Mouse (Mus musculus): ENCODE results near the gene Ndufs7.
"Not testable (repeated sequence)": the region's sequence is repeated elsewhere in the genome, so short reads cannot be mapped to it uniquely, and the experiment has no call there.

Ndufs7 gene

DNA sequence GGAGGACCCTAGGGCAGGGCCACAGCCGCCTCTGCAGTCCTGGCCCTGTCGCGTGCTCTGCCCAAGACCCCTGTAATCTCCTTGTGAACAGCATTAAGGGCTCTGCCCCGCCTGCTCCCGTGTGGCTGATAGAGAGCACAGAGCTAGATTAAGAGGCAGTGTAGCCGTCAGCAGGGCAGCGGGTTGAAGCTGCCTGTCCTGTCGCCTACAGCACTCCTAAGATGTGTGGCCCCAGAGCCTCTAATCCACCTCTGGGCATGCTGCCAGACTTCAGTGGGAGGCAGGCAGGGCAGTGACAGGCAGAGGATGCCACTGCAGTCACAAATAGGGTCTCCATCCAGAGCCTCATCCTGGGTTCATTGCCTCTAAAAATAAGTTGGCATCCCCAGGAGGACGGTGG lies 6.8 kb upstream of the Ndufs7 start:
- DNase-seq (ENCODE audit: extremely low spot score, low read depth, low spot score), result no peak

DNA sequence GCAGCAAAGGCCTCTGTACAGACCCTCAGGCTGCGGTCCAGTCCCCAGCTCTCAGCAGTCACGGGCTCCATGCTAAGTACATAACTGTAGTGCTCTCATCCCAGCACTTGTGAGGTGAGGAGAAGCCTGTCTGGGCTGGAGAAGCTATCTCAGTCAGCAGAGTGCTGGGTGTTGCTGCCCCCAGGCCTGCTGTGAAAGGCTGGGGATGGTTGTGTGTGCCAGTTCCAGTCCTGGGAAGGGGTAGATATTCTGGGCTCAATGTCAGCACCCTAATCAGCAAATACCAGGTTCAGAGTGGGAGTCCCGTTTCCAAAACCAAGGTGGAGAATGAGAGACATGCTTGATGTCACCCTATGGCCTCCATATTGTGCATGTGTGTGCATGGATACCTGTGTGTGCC lies 6.3 kb upstream of the Ndufs7 start:
- DNase-seq (ENCODE audit: extremely low spot score, low read depth, low spot score), result no peak

DNA sequence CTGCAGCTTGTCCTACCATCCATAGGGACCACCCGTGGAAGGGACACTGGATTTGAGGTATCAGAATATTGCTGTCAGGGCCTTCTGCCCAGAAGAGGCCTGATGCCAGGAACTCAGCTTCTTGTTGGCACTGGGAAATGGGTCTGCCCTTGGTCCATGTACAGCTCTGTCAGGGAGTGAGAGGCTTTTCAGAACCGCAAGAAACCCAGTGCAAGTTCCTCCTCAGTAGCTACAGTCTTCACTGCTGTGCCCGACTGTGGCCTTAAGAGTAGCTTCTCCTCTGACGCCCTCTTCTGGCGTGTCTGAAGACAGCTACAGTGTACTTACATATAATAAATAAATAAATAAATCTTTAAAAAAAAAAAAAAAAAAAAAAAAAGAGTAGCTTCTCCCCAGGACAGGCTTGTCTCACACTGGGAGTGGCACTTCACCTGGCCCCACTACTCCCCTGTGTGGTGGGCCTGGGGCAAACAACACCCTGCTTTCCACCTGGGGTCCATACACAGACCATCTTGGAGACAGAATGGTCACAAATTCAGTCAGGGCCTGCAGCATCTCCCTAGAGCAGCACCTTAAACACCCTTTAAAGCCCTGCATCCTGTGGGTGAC lies 4.0 kb upstream of the Ndufs7 start:
- DNase-seq (ENCODE audit: extremely low spot score, low read depth, low spot score), result no peak

DNA sequence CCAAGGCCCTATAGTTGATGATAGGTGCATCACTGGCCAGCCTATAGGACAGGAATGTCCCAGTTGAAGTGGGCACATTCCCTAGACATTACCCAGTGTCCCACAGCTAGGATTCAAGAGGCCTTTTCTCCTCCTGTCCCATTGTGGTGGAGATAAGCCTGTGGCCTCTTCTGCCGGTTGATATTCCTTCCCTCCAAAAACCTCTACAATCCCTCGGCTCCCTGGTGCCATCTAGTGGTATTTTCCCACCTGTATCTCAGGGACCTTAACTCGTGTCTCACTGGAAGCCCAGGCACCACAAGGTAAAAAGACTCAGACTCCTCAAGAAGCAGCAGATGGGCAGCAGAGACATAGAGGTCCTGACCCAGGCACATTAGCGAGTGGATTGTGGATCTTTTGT lies 3.3 kb upstream of the Ndufs7 start:
- DNase-seq (ENCODE audit: extremely low spot score, low read depth, low spot score), result peak; percentile 74

DNA sequence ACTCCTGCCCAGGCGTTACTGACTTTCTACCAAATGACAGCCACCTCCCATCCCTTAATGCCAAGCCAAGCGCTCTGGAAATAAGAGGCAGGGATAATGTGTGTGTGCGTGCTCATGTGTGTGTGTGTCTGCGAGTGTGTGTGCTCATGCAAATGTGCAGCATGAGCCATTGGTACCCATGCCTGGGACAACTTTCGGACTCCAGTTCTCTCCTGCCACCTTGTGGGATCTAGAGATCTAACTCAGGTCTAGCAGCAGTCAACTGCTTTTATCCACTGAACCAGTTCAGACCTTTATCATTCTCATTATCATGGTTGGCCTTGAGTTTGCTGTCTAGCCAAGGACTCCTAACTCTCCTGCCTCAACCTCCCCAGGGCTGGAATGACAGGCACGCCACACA lies 1.1 kb upstream of the Ndufs7 start:
- no peak for DNase-seq (ENCODE audit: extremely low spot score, low read depth, low spot score)

DNA sequence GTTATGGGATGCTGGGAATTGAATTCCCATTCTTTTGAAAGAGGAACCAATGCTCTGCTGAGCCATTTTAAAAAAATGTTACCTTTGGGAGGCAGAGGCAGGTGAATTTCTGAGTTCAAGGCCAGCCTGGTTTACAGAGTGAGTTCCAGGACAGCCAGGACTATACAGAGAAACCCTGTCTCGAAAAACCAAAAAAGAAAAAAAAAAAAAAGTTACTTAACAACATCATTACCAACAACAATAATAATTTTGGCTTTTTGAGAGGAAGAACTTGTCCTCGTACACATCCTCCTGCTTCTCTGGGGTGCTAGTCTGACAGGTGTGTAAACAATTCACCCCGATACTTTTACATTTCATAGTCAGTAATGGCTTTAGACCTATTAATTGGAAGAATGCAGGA lies 484 bp upstream of the Ndufs7 start:
- not testable (repeated sequence) for DNase-seq (ENCODE audit: extremely low spot score, low read depth, low spot score)

GRCm38 (mm10) chr10:80250059-80250458 lies 1.1 kb downstream of the Ndufs7 start:
- DNase-seq (ENCODE audit: extremely low spot score, low read depth, low spot score), result no peak

- DNase-seq (ENCODE audit: extremely low spot score, low read depth, low spot score), result no peak
Measured at GRCm38 (mm10) chr10:80250573-80250972, 1.7 kb downstream of the Ndufs7 start.

GRCm38 (mm10) chr10:80252011-80252410 lies 3.1 kb downstream of the Ndufs7 start:
- no peak for DNase-seq (ENCODE audit: extremely low spot score, low read depth, low spot score)

DNA sequence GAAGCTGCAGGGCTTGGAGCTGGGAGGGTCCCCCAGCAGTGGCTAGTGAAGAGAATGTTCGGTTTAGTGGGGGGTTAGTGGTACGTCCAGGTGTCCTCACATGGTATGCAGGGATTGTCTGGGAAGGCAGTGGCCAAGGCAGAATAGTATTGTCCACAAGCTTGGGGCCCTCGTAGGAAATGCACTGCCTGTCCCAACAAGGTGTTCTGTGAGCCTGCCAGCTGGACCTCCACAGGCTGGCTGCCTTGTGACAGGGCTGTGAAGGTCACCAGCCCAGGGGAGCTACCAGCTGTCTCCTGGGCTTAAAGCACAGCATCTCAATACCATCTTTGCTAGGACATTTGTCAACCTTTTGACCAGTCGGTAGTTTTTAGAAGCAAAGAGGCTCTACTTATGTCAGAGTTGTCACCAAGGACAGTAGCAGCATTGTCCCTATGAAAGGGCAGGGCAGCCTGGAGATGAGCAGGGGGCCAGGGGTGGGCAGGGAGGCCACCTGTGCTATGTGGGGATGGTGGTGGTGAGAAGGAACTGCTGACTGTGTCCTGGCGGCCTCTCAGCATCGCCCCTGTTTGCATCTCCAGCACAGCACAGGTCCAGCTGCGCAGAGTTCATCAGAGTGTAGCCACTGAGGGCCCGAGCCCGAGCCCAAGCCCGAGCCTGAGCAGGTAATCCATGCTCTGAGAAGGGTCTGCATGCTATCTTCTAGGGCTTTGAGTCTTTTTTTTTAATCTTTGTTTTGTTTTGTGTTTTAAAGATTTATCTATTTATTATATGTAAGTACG lies 3.8 kb downstream of the Ndufs7 start:
- no peak for DNase-seq (ENCODE audit: extremely low spot score, low read depth, low spot score)

GRCm38 (mm10) chr10:80253551-80253950 lies 4.6 kb downstream of the Ndufs7 start:
- no peak for DNase-seq (ENCODE audit: extremely low spot score, low read depth, low spot score)

DNA sequence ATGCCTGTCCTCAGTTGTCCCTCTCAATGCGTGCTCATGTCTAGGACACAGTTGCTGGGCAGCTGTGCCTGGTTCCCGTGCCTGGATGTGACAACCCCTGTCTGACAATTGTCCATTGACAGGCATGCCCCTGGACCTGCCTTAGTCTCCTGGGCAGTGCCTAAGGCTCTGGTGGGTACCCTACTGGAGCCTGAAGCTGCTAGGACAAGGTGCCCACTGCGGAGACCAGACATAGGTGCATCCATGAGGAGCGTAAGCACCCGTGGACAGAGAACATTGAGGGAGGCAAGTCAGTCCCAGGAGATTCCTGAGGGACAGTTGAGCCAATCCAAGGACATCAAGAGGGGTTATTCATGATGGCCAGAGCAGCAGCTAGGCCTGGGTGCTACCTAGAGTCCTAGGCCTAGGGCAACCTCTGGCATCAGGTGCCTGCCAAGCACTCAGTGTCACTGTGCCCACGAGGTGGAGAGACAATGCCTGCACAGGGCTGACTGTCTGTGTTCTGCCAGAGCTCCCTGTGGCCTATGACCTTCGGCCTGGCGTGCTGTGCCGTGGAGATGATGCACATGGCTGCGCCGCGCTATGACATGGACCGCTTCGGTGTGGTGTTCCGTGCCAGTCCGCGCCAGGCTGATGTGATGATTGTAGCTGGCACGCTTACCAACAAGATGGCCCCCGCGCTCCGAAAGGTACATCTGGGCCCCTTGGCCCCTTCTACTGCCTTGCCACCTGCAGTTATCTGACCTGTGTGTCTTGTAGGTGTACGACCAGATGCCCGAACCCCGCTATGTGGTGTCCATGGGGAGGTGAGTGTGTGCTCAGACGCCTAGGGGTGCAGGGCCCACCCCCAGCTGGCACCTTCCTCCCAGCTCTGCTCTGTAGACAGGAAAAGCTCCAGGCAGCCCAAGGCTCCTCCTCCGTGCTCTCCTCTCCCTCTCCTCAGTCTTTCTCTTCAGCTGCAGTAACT lies 5.7 kb downstream of the Ndufs7 start:
- DNase-seq (ENCODE audit: extremely low spot score, low read depth, low spot score), result no peak

- no peak for DNase-seq (ENCODE audit: extremely low spot score, low read depth, low spot score)
Measured at GRCm38 (mm10) chr10:80255881-80256535, 7.1 kb downstream of the Ndufs7 start.

GRCm38 (mm10) chr10:80257936-80258335 lies 9.0 kb downstream of the Ndufs7 start:
- no peak for DNase-seq (ENCODE audit: extremely low spot score, low read depth, low spot score)

- no peak for DNase-seq (ENCODE audit: extremely low spot score, low read depth, low spot score)
Measured at GRCm38 (mm10) chr10:80258752-80259462, 10.0 kb downstream of the Ndufs7 start.

DNA sequence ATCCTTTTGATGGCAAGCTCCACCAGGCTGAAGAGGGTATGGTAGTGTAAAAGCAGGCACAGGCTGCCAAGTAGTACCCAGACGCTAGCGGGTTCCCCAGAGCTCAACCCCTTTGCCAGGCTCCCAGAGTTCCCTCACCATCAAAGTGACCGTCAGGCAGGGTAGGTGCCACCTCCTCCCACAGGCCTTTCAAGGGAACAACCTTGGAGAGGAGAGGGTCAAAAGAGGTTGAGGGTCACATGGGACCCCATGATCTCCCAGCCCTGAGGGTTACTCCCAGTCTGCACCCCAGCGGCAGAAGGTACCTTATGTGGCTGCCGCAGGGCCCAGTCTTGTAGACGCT lies 10.5 kb downstream of the Ndufs7 start:
- no peak for DNase-seq (ENCODE audit: extremely low spot score, low read depth, low spot score)

- DNase-seq (ENCODE audit: extremely low spot score, low read depth, low spot score), result no peak
Measured at GRCm38 (mm10) chr10:80259861-80260641, 11.1 kb downstream of the Ndufs7 start.

DNA sequence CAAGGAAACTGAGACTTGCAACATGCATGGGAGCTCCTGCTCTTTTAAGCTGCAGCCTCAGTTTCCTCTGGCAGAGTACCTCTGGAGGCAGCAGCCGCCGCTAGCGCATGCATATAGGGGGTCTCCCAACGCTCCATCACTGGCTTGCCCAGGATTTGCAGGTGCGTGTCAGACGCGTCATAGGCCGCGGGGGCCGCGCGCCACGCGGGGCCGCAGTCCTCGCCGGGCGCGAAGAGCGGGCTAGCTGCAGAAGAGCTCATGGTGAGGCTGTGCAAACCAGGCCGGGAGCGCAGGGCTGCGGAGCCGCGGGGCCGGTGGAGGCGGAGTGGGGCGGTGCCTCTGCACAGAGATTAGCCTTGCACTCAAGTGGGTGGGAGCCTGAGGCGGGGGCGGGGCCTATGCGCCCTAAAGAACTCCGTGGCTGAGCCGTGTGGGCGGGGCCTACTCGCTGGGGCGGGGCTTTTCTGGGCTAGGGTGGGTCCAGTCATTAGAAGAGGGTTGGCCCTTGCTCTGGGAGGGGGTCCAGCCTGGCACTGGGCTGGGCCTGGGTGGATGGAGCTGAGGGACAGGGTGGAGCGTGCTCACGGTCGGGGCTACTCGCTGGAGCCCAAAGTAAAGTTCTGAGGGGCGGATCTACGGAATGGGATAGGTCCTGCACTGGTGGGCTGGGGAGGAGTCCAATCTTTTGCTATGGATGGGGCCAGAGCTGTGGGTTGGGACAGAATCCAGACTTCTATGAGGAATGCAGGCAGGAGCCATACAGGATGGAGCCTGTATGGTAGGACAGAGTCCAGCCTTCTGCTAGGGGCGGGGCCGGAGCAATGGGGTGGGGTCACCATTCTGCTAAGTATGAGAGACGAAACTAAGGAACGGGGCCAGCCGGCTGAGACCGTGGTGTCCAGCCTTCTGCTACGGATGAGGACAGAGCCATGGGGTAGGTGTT lies 12.0 kb downstream of the Ndufs7 start, which contains the start of the genes Gamt and Dazap1:
Gamt (minus strand) TSS at position 371 of the 943 bp plus-strand sequence.
Dazap1 (plus strand) TSS at position 845 of the 943 bp plus-strand sequence.
- DNase-seq (ENCODE audit: extremely low spot score, low read depth, low spot score), result peak; percentile 69
